Mouse (Mus musculus) midbrain, embryonic 10.5 days (tissue): Measurements from ENCODE around the gene Cfap45. TPM values are rescaled to one million over a fixed set of nuclear protein-coding genes. Genes with fewer than 3 reads are reported as not detected.

Experiments
- DNase-seq: peaks from one replicate; pipeline ENCODE4 v3.0.0-alpha.2; 2017; ENCODE audit warnings: low spot score
- H3K27ac ChIP-seq: fragments of 300-500 bp; sonication (generic); replicated peaks from 2 replicates; pipeline ENCODE4 v1.5.1; 2016; ENCODE audit warnings: mild to moderate bottlenecking
- H3K27me3 ChIP-seq: fragments of 300-500 bp; sonication (generic); 2 replicates; pipeline ENCODE4 v1.6.1; 2016; ENCODE audit warnings: low read depth, mild to moderate bottlenecking; ENCODE audit not compliant: poor library complexity, severe bottlenecking
- H3K36me3 ChIP-seq: fragments of 300-500 bp; sonication (generic); 2 replicates; pipeline ENCODE4 v1.6.1; 2016; ENCODE audit warnings: mild to moderate bottlenecking, moderate library complexity
- H3K4me1 ChIP-seq: fragments of 300-500 bp; sonication (generic); 2 replicates; pipeline ENCODE4 v1.6.1; 2016
- H3K4me3 ChIP-seq: fragments of 300-500 bp; sonication (generic); 2 replicates; pipeline ENCODE4 v1.5.1; 2016; ENCODE audit warnings: mild to moderate bottlenecking, moderate library complexity
- H3K9me3 ChIP-seq: fragments of 300-500 bp; sonication (generic); replicated peaks from 2 replicates; pipeline ENCODE4 v1.6.1; 2016; ENCODE audit warnings: mild to moderate bottlenecking
- WGBS: fragments of 180-500 bp; shearing (Covaris S2); methylation state at CpG from one replicate; pipeline ENCODE4 v1.1.7; 2016; 5-methylcytosine and 5-hydroxymethylcytosine counted together
- polyA plus RNA-seq: library from polyadenylated mRNA; unstranded; fragments of >200 nt; fragmentation: Nextera tagmentation; extraction: Ambion mirVana; gene quantifications from 2 replicates; pipeline ENCODE4 v1.2.1, GENCODE M21; 2016

Gene Cfap45
- polyA plus RNA-seq, 1 experiment from 2014 or later = 1.7 TPM

DNA sequence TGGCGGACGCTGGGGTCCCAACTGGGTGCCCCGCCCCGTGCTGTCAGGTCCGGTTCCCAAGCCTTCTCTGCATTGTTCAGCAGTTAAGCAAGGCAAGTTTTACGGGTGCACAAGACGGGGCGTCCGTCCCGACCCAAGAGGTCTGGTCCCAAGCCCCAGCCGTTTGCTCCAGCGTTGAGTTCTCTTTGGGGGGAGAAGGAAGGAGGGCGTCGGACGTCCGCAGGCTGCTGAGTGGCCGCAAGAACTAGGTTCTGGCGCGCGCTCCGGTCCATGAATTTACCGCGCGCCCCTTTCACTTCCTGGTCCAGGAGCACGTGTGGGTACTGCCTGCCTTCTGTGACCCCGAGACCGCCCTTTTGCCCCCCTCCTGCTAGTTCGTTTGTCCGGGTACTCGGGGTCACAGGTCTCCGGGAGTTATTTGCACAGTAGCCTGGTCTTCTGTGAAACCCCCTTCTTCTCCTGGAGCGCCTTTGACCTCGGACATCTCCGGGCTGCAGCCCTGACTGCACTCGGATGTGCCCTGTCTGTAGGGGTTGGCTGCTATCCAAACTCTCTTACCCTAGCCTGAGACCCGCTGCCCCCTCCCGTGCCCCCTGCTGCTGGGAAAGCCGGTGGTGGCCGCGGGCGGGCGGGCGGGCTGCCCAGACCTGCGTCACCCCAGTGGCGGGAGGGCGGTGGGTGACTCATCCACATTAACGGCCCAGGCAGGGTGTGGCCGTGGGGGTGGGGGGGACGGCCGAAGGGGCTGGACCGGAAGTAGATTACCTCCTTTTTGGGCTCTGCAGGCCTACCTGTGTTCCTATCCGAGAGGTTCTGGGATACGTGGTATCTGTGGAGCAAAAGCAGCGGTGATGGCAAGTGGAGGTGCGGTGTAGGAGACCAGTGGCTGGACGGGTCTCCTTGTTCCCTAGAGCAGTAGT lies 19.9 kb upstream of the Cfap45 start:
- WGBS = 1% methylated on average over 56 of the region's 56 CpGs
- peaks cover 98% of the 10 kb centered on the region for H3K27me3 ChIP-seq
- peak overlapping the region; percentile 56 for H3K4me3 ChIP-seq
- peak; percentile 58 for DNase-seq
- peak overlapping the region; percentile 74 for H3K27ac ChIP-seq
- H3K9me3 ChIP-seq = no peaks in the 10 kb centered on the region
- H3K4me1 ChIP-seq = peaks cover 60% of the 10 kb centered on the region
- H3K36me3 ChIP-seq = peaks cover 37% of the 10 kb centered on the region

- H3K27ac ChIP-seq = peak overlapping the region; percentile 74
- H3K9me3 ChIP-seq = no peaks in the 10 kb centered on the region
- 30% methylated on average over 13 of the region's 13 CpGs for WGBS
- H3K27me3 ChIP-seq = peaks cover 91% of the 10 kb centered on the region
- peaks cover 60% of the 10 kb centered on the region for H3K4me1 ChIP-seq
- peak overlapping the region; percentile 56 for H3K4me3 ChIP-seq
- peak; percentile 57 for DNase-seq
- H3K36me3 ChIP-seq = peaks cover 32% of the 10 kb centered on the region
Measured at GRCm38 (mm10) chr1:172501371-172502144, 19.0 kb upstream of the Cfap45 start.

GRCm38 (mm10) chr1:172502145-172503110 lies 18.2 kb upstream of the Cfap45 start:
- H3K9me3 ChIP-seq = no peaks in the 10 kb centered on the region
- 42% methylated on average over 13 of the region's 13 CpGs for WGBS
- peaks cover 64% of the 10 kb centered on the region for H3K4me1 ChIP-seq
- peak overlapping the region; percentile 46; the same call in 1 of the 2 replicates for H3K27ac ChIP-seq
- H3K27me3 ChIP-seq = peaks cover 83% of the 10 kb centered on the region
- peak overlapping the region; percentile 30 for H3K4me3 ChIP-seq
- peaks cover 23% of the 10 kb centered on the region for H3K36me3 ChIP-seq
- no peak for DNase-seq

DNA sequence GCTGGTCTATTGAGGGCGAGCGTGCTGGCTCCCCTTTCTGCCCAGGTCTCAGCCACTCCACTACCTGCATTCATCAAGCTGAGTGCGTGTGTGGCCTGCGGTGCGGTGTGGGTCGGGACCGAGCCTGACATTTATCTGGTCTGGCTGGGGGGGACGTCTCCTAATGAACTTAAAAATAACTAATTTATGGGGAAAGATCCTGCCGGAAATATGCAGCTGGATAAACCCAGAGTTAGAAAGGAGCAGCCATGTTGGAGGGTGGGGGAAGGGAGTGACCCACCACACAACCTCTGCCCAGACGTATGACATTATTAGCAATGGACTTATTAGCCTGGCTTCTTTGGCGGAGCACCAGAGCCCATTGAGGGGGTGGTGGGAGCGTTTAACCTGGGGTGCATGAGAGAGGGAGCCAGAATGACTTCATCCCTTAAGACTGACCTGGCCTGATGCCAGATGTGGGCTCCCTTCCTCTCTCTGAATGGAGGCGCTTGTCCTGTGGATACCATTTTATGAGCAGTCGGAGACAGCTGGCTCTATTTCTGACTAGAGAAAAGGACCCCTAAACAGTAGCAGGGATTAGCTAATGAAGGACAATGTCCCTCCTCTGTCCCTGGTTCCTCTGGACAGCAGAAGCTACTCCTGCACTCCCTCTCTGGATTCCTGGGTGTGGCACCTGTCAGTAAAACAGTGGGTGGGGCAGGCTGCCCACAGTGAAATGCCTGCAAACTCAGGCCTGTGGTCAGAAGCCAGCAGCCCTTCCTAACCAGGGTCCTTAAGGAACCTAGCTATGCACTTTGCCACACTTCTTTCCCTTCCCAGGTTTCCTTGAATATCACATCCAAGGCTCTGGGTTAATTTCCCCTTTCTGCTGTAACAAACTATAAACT lies 17.2 kb upstream of the Cfap45 start:
- Histone ChIP-seq H3K4me1 (peaks cover 64% of the 10 kb centered on the region), H3K27ac (peak overlapping the region; percentile 46; the same call in 1 of the 2 replicates), H3K36me3 (peaks cover 14% of the 10 kb centered on the region), H3K9me3 (no peaks in the 10 kb centered on the region), H3K4me3 (peak overlapping the region; percentile 14; the same call in 1 of the 2 replicates), H3K27me3 (peaks cover 73% of the 10 kb centered on the region)
- no peak for DNase-seq
- 53% methylated on average over 14 of the region's 14 CpGs for WGBS

DNA sequence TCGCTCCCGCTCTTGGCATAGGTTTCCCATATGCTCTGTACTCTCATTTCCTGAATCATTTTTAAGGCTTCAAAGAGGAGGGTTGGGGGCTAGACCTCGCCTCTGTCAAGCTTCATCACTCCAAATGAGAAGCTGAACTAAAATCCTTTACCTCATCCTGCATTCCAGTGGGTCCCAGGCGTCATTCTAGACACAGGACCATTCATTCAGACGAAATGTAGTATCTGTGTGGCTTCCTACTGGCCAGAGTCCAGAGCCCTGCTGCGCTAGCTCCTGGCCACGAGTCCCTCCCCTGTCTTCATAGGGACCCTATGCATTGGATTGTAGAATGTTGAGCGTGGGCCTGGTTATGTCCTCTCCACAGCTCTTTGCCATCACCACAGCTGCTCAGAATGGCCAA lies 15.8 kb upstream of the Cfap45 start:
- 89% methylated on average over 8 of the region's 8 CpGs for WGBS
- Histone ChIP-seq H3K27ac (no peak overlapping the region), H3K9me3 (no peaks in the 10 kb centered on the region), H3K4me1 (peaks cover 55% of the 10 kb centered on the region), H3K27me3 (peaks cover 59% of the 10 kb centered on the region), H3K4me3 (no peak overlapping the region), H3K36me3 (0 out of 2 replicates have a peak, but pooled peaks cover 6% of the 10 kb centered on the region)
- DNase-seq = no peak

GRCm38 (mm10) chr1:172507001-172507400 lies 13.6 kb upstream of the Cfap45 start:
- Histone ChIP-seq H3K9me3 (no peaks in the 10 kb centered on the region), H3K27ac (no peak overlapping the region), H3K36me3 (0 out of 2 replicates have a peak, but pooled peaks cover 6% of the 10 kb centered on the region), H3K4me1 (peaks cover 43% of the 10 kb centered on the region), H3K4me3 (no peak overlapping the region), H3K27me3 (peaks cover 37% of the 10 kb centered on the region)
- WGBS = 67% methylated on average over 5 of the region's 5 CpGs
- DNase-seq = no peak

GRCm38 (mm10) chr1:172507701-172508100 lies 12.9 kb upstream of the Cfap45 start:
- no peak for DNase-seq
- peaks cover 38% of the 10 kb centered on the region for H3K4me1 ChIP-seq
- 0 out of 2 replicates have a peak, but pooled peaks cover 6% of the 10 kb centered on the region for H3K36me3 ChIP-seq
- WGBS = 71% methylated on average over 3 of the region's 3 CpGs
- no peak overlapping the region for H3K27ac ChIP-seq
- peaks cover 30% of the 10 kb centered on the region for H3K27me3 ChIP-seq
- H3K9me3 ChIP-seq = no peaks in the 10 kb centered on the region
- H3K4me3 ChIP-seq = no peak overlapping the region

DNA sequence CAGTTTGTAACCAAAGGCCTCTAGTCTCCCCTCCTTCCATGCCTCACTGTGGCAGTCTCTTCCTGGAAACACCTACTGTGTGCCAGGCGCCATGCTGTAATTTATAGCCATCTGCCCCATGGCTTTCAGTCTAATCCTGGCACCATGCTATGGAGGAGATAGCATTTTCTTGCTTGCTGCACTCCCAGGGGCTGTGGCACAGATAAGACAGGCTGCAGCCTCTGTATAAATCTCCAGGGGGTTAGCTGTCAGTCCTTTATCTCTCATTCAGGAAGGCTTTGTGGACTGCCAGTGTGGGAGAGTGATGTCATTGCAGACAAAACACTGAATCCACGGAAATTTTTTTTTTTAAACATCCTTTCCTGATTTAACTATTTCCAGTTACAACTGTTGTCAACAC lies 12.4 kb upstream of the Cfap45 start:
- H3K36me3 ChIP-seq = 0 out of 2 replicates have a peak, but pooled peaks cover 6% of the 10 kb centered on the region
- H3K27ac ChIP-seq = no peak overlapping the region
- H3K9me3 ChIP-seq = no peaks in the 10 kb centered on the region
- DNase-seq = no peak
- WGBS = 58% methylated on average over 2 of the region's 2 CpGs
- H3K4me1 ChIP-seq = peaks cover 38% of the 10 kb centered on the region
- peaks cover 25% of the 10 kb centered on the region for H3K27me3 ChIP-seq
- H3K4me3 ChIP-seq = no peak overlapping the region

DNA sequence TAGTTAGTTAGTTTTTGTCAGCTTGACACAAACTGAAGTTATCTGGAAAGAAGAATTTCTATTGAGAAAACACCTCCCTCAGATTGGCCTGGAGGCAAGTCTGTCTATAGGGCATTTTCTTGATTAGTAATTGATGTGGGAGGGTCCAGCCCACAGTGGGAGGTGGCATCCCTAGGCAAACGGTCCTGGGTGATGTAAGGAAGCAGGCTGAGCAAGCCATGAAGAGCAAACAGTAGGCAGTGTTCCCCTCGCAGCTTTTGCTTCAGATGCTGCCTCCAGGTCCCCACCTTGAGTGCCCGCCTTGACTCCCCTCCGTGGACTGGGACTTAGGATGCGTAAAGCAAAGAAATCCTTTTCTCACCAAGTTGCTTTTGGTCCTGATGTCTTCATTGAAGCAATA lies 11.4 kb upstream of the Cfap45 start:
- 78% methylated on average over 5 of the region's 5 CpGs for WGBS
- no peak overlapping the region for H3K4me3 ChIP-seq
- no peak for DNase-seq

DNA sequence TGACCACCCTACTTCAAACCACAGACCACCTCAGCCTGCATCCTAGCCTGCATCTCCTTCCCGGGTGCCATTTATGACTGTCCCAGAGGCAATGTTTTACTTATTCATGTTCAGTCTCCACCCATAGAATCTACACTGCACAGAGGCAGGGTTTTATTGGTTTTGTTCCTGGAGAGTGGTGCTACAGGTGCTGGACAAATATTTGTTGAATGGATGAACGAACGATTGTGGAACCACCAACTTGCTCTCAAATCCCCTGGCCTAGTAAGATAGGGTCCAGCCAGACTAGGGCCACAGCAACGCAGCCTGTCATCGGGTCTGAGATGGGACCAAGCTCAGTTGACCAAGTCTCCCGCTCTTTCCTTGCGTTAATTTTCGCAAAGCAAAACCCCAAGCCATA lies 10.6 kb upstream of the Cfap45 start:
- no peak for DNase-seq
- H3K4me3 ChIP-seq = no peak overlapping the region
- WGBS = 47% methylated on average over 8 of the region's 8 CpGs

More for the DNA sequence above, 11.4 kb upstream of the Cfap45 start:
- H3K27ac ChIP-seq = no peak overlapping the region
- H3K36me3 ChIP-seq = 0 out of 2 replicates have a peak, but pooled peaks cover 6% of the 10 kb centered on the region
- peaks cover 31% of the 10 kb centered on the region for H3K4me1 ChIP-seq
- H3K9me3 ChIP-seq = no peaks in the 10 kb centered on the region
- peaks cover 16% of the 10 kb centered on the region for H3K27me3 ChIP-seq

GRCm38 (mm10) chr1:172510421-172510972 lies 10.1 kb upstream of the Cfap45 start:
- H3K27ac ChIP-seq = no peak overlapping the region
- peaks cover 24% of the 10 kb centered on the region for H3K4me1 ChIP-seq
- 0 out of 2 replicates have a peak, but pooled peaks cover 6% of the 10 kb centered on the region for H3K36me3 ChIP-seq
- no peak overlapping the region for H3K4me3 ChIP-seq
- DNase-seq = no peak
- 21% methylated on average over 13 of the region's 13 CpGs for WGBS
- H3K9me3 ChIP-seq = no peaks in the 10 kb centered on the region
- peaks cover 4% of the 10 kb centered on the region for H3K27me3 ChIP-seq

More for the DNA sequence above, 10.6 kb upstream of the Cfap45 start:
- peaks cover 9% of the 10 kb centered on the region for H3K27me3 ChIP-seq
- 0 out of 2 replicates have a peak, but pooled peaks cover 6% of the 10 kb centered on the region for H3K36me3 ChIP-seq
- no peak overlapping the region for H3K27ac ChIP-seq
- H3K4me1 ChIP-seq = peaks cover 24% of the 10 kb centered on the region
- no peaks in the 10 kb centered on the region for H3K9me3 ChIP-seq
